Comparison of ENCODE assay signal across 26 mouse cellular contexts in genomic region chr1:174907637-174908036, GRCm38 (mm10). TPM values are rescaled to one million over a fixed set of nuclear protein-coding genes. Genes with fewer than 3 reads are reported as not detected.
DNase-seq lines count a peak whose midpoint lies in the region; ATAC-seq and TF ChIP-seq lines count a peak whose summit lies in the region.
"Had no signal": no experiment of that assay in that cellular context is flagged by ENCODE, and none has a peak within 500 bp of the region (broad histone marks: within the 10 kb centered on the region; RNA-seq: fewer than 3 reads in every experiment).

No protein-coding gene starts in this region.

- TF ChIP-seq CTCF in lung, embryonic 14.5 days (IDR thresholded peaks at IDR 0.05; ENCODE audit: low read depth) = no peak

- no peaks in the 10 kb centered on the region for H3K4me1 ChIP-seq in liver, embryonic 13.5 days (replicated peaks)
- no peaks in the 10 kb centered on the region for H3K4me1 ChIP-seq in liver, embryonic 12.5 days
- H3K4me1 ChIP-seq in lung, embryonic 14.5 days (ENCODE audit: insufficient read depth) = no peaks in the 10 kb centered on the region
- H3K4me1 ChIP-seq in midbrain, embryonic 11.5 days (ENCODE audit: control insufficient read depth, insufficient read depth, low read length) = no peaks in the 10 kb centered on the region
- H3K4me1 ChIP-seq: embryonic facial prominence, embryonic 13.5 days; forebrain, embryonic 12.5 days; heart, embryonic 12.5 days; midbrain, embryonic 12.5 days had no signal

- no peaks in the 10 kb centered on the region for H3K9me3 ChIP-seq in liver, embryonic 13.5 days (replicated peaks)
- H3K9me3 ChIP-seq in liver, embryonic 12.5 days (replicated peaks) = 0 out of 2 replicates have a peak, but pooled peaks cover 9% of the 10 kb centered on the region
- no peaks in the 10 kb centered on the region for H3K9me3 ChIP-seq in lung, embryonic 14.5 days (ENCODE audit: low read depth, low read length)
- no peaks in the 10 kb centered on the region for H3K9me3 ChIP-seq in midbrain, embryonic 11.5 days (ENCODE audit: control insufficient read depth, low read length)
- H3K9me3 ChIP-seq: embryonic facial prominence, embryonic 13.5 days; forebrain, embryonic 12.5 days; heart, embryonic 12.5 days; midbrain, embryonic 12.5 days had no signal

- H3K27ac ChIP-seq in liver, embryonic 13.5 days = no peak overlapping the region
- no peak overlapping the region for H3K27ac ChIP-seq in liver, embryonic 12.5 days
- H3K27ac ChIP-seq in lung, embryonic 14.5 days (ENCODE audit: low read depth) = no peak overlapping the region
- no peak overlapping the region for H3K27ac ChIP-seq in midbrain, embryonic 11.5 days (ENCODE audit: low read depth, low read length)
- H3K27ac ChIP-seq: embryonic facial prominence, embryonic 13.5 days; forebrain, embryonic 12.5 days; midbrain, embryonic 12.5 days had no signal

- H3K4me2 ChIP-seq in liver, embryonic 13.5 days = no peak overlapping the region
- no peak overlapping the region for H3K4me2 ChIP-seq in liver, embryonic 12.5 days
- no peak overlapping the region for H3K4me2 ChIP-seq in lung, embryonic 14.5 days
- H3K4me2 ChIP-seq in midbrain, embryonic 11.5 days = no peak overlapping the region
- H3K4me2 ChIP-seq: embryonic facial prominence, embryonic 13.5 days; forebrain, embryonic 12.5 days; heart, embryonic 12.5 days; midbrain, embryonic 12.5 days had no signal

- DNase-seq in liver, embryonic 13.5 days = no peak
- peak; percentile 21 for DNase-seq in lung, embryonic 14.5 days
- DNase-seq in lung, postnatal 25 days (ENCODE audit: low spot score) = peak; percentile 84
- DNase-seq in cerebellum, postnatal 14 days = no peak
- DNase-seq in midbrain, embryonic 11.5 days (ENCODE audit: low spot score, missing footprints) = no peak
- DNase-seq in left cerebral cortex, adult 8-10 months (ENCODE audit: low spot score in 2 of 2) = no peak
- DNase-seq: adrenal gland, postnatal 10 days; cerebellum, adult 2 months; cerebellum, postnatal 36 days; embryo, embryonic 11 days; gastrocnemius, postnatal 25 days; heart, adult 18-20 months; heart, postnatal 10 days; kidney, adult 2 months; kidney, postnatal 14 days; right cerebral cortex, postnatal 14 days; thymus, postnatal 14 days had no signal

- H3K36me3 ChIP-seq in liver, embryonic 13.5 days = no peaks in the 10 kb centered on the region
- H3K36me3 ChIP-seq in liver, embryonic 12.5 days = no peaks in the 10 kb centered on the region
- no peaks in the 10 kb centered on the region for H3K36me3 ChIP-seq in lung, embryonic 14.5 days (ENCODE audit: insufficient read depth)
- no peaks in the 10 kb centered on the region for H3K36me3 ChIP-seq in midbrain, embryonic 11.5 days (ENCODE audit: control insufficient read depth, insufficient read depth, low read length)
- H3K36me3 ChIP-seq: embryonic facial prominence, embryonic 13.5 days; forebrain, embryonic 12.5 days; G1E; heart, embryonic 12.5 days; midbrain, embryonic 12.5 days had no signal

- H3K27me3 ChIP-seq in liver, embryonic 13.5 days = no peaks in the 10 kb centered on the region
- H3K27me3 ChIP-seq in liver, embryonic 12.5 days (replicated peaks) = no peaks in the 10 kb centered on the region
- no peaks in the 10 kb centered on the region for H3K27me3 ChIP-seq in lung, embryonic 14.5 days (ENCODE audit: insufficient read depth, low read length)
- no peaks in the 10 kb centered on the region for H3K27me3 ChIP-seq in midbrain, embryonic 11.5 days (ENCODE audit: control insufficient read depth, insufficient read depth, low read length)
- H3K27me3 ChIP-seq: CH12.LX; embryonic facial prominence, embryonic 13.5 days; forebrain, embryonic 12.5 days; heart, embryonic 12.5 days; midbrain, embryonic 12.5 days had no signal

- no peak overlapping the region for H3K9ac ChIP-seq in liver, embryonic 13.5 days
- H3K9ac ChIP-seq in liver, embryonic 12.5 days = no peak overlapping the region
- H3K9ac ChIP-seq in lung, embryonic 14.5 days = no peak overlapping the region
- H3K9ac ChIP-seq in midbrain, embryonic 11.5 days (ENCODE audit: low read length) = no peak overlapping the region
- H3K9ac ChIP-seq: embryonic facial prominence, embryonic 13.5 days; forebrain, embryonic 12.5 days; heart, embryonic 12.5 days; midbrain, embryonic 12.5 days had no signal

- no peak overlapping the region for H3K4me3 ChIP-seq in liver, embryonic 13.5 days (replicated peaks)
- H3K4me3 ChIP-seq in liver, embryonic 12.5 days = no peak overlapping the region
- no peak overlapping the region for H3K4me3 ChIP-seq in lung, embryonic 14.5 days (ENCODE audit: low read depth, low read length)
- H3K4me3 ChIP-seq in midbrain, embryonic 11.5 days (ENCODE audit: low read depth, low read length) = no peak overlapping the region
- H3K4me3 ChIP-seq: embryonic facial prominence, embryonic 13.5 days; erythroblast, embryonic 14.5 days; forebrain, embryonic 12.5 days; heart, embryonic 12.5 days; midbrain, embryonic 12.5 days had no signal

- peak; percentile 47; the same call in 1 of the 2 replicates for ATAC-seq in liver, embryonic 13.5 days (ENCODE audit: low read depth)
- no peak for ATAC-seq in liver, embryonic 12.5 days
- ATAC-seq in lung, embryonic 14.5 days (ENCODE audit: insufficient read depth) = peak; percentile 61
- no peak for ATAC-seq in midbrain, embryonic 11.5 days (ENCODE audit: low FRiP score)

- WGBS in liver, embryonic 13.5 days (ENCODE audit: insufficient replicate concordance) = 47% methylated on average over 5 of the region's 5 CpGs
- WGBS in liver, embryonic 12.5 days (ENCODE audit: insufficient replicate concordance) = 50% methylated on average over 5 of the region's 5 CpGs
- 47% methylated on average over 5 of the region's 5 CpGs for WGBS in lung, embryonic 14.5 days
- 79% methylated on average over 5 of the region's 5 CpGs for whole genome bisulfite sequencing in midbrain, embryonic 11.5 days

RNA-seq across cellular contexts. Expression of gene Grem2, which starts 14.0 kb away (rescaled TPM):
- polyA plus RNA-seq in liver, embryonic 13.5 days (2015; fragmentation: Nextera tagmentation; extraction: Ambion mirVana) = 0.05 and 0.09 TPM in 2 replicates
- 0.04 and 0.17 TPM in 2 replicates for polyA plus RNA-seq in liver, embryonic 12.5 days (2016; fragmentation: Nextera tagmentation; extraction: Ambion mirVana)
- 1.6 TPM in 2 replicates for polyA plus RNA-seq in lung, embryonic 14.5 days (2014; fragmentation: Nextera tagmentation; extraction: Ambion mirVana)
- polyA plus RNA-seq in midbrain, embryonic 11.5 days (2014; fragmentation: Nextera tagmentation; extraction: Ambion mirVana) = 1.6 and 1.7 TPM in 2 replicates
- 10 to 100 TPM; 21.4 to 23.4 (median 22.4) TPM for total RNA-seq in left cerebral cortex, adult 8-10 months (2022)
- total RNA-seq: CH12.LX; neutrophil, adult 5-6 weeks had no signal
- polyA plus RNA-seq: erythroblast, embryonic 14.5 days; G1E had no signal

Comparison
In these comparisons a context has a peak if more than half of its experiments do, and no peak if none do; other contexts are left out.
1. ATAC-seq: peak in liver, embryonic 13.5 days (single experiment) and lung, embryonic 14.5 days (single experiment); none in liver, embryonic 12.5 days (single experiment) and midbrain, embryonic 11.5 days (single experiment).
2. DNase-seq: peak in lung, embryonic 14.5 days (single experiment) and lung, postnatal 25 days (single experiment); none in liver, embryonic 13.5 days (single experiment), cerebellum, postnatal 14 days (0 of 2), midbrain, embryonic 11.5 days (single experiment) and left cerebral cortex, adult 8-10 months (0 of 2).